15 mouse cellular contexts compared by ENCODE assay signal in genomic region chr1:91032393-91032971, GRCm38 (mm10). TPM values are rescaled to one million over a fixed set of nuclear protein-coding genes. Genes with fewer than 3 reads are reported as not detected.
DNase-seq lines count a peak whose midpoint lies in the region; ATAC-seq and TF ChIP-seq lines count a peak whose summit lies in the region.
"Had no signal": no experiment of that assay in that cellular context is flagged by ENCODE, and none has a peak within 500 bp of the region (broad histone marks: within the 10 kb centered on the region; RNA-seq: fewer than 3 reads in every experiment).

No protein-coding gene starts in this region.

- peak; percentile 56 for DNase-seq in embryonic facial prominence, embryonic 14.5 days (ENCODE audit: low spot score)
- DNase-seq in embryonic facial prominence, embryonic 10.5 days (ENCODE audit: low spot score): no peak
- peak; percentile 35 for DNase-seq in kidney, adult 11 months
- DNase-seq in kidney, adult 18-20 months: no peak
- DNase-seq in kidney, postnatal 14 days: peak; percentile 48
- no peak for DNase-seq in liver, postnatal 0 days
- no peak for DNase-seq in urinary bladder, postnatal 36 days (ENCODE audit: low spot score in 2 of 2)
- DNase-seq: adrenal gland, postnatal 14 days; cerebellum, adult 11-12 months; gastrocnemius, postnatal 10 days had no signal

- H3K9ac ChIP-seq in embryonic facial prominence, embryonic 14.5 days (ENCODE audit: low read depth, low read length): no peak overlapping the region
- no peak overlapping the region for H3K9ac ChIP-seq in liver, postnatal 0 days (replicated peaks)
- H3K9ac ChIP-seq: hindbrain, embryonic 15.5 days; lung, embryonic 15.5 days had no signal

- 47% methylated on average over 11 of the region's 11 CpGs for WGBS in embryonic facial prominence, embryonic 14.5 days
- 76% methylated on average over 11 of the region's 11 CpGs for WGBS in embryonic facial prominence, embryonic 10.5 days
- WGBS in liver, postnatal 0 days (ENCODE audit: insufficient replicate concordance): 46% methylated on average over 11 of the region's 11 CpGs

- H3K36me3 ChIP-seq in embryonic facial prominence, embryonic 14.5 days (ENCODE audit: control insufficient read depth, insufficient read depth, low read length): no peaks in the 10 kb centered on the region
- no peaks in the 10 kb centered on the region for H3K36me3 ChIP-seq in embryonic facial prominence, embryonic 10.5 days (replicated peaks)
- H3K36me3 ChIP-seq in liver, postnatal 0 days (replicated peaks; ENCODE audit: insufficient read depth, low read length): no peaks in the 10 kb centered on the region
- H3K36me3 ChIP-seq: hindbrain, embryonic 15.5 days; lung, embryonic 15.5 days; midbrain, embryonic 10.5 days had no signal

- no peak for ATAC-seq in embryonic facial prominence, embryonic 14.5 days (ENCODE audit: low read depth)
- peak; percentile 88 for ATAC-seq in liver, postnatal 0 days
- ATAC-seq in activated CD4-positive, CD25-positive, alpha-beta regulatory T cell, adult 4 months: no peak
- ATAC-seq: forebrain, embryonic 14.5 days had no signal

- H3K4me2 ChIP-seq in embryonic facial prominence, embryonic 14.5 days (ENCODE audit: low read depth, low read length): no peak overlapping the region
- no peak overlapping the region for H3K4me2 ChIP-seq in liver, postnatal 0 days (ENCODE audit: low read depth, low read length)
- H3K4me2 ChIP-seq: hindbrain, embryonic 15.5 days; lung, embryonic 15.5 days had no signal

- no peaks in the 10 kb centered on the region for H3K9me3 ChIP-seq in embryonic facial prominence, embryonic 14.5 days (ENCODE audit: control insufficient read depth, low read length)
- no peaks in the 10 kb centered on the region for H3K9me3 ChIP-seq in embryonic facial prominence, embryonic 10.5 days
- no peaks in the 10 kb centered on the region for H3K9me3 ChIP-seq in liver, postnatal 0 days (ENCODE audit: low read length)
- H3K9me3 ChIP-seq: hindbrain, embryonic 15.5 days; lung, embryonic 15.5 days; midbrain, embryonic 10.5 days had no signal

- H3K27ac ChIP-seq in embryonic facial prominence, embryonic 14.5 days (replicated peaks; ENCODE audit: low read depth, low read length): no peak overlapping the region
- H3K27ac ChIP-seq in embryonic facial prominence, embryonic 10.5 days (replicated peaks): no peak overlapping the region
- H3K27ac ChIP-seq in liver, postnatal 0 days (ENCODE audit: low read depth): no peak overlapping the region
- H3K27ac ChIP-seq: hindbrain, embryonic 15.5 days; lung, embryonic 15.5 days; midbrain, embryonic 10.5 days had no signal

- H3K4me3 ChIP-seq in embryonic facial prominence, embryonic 14.5 days (ENCODE audit: low read depth, low read length): no peak overlapping the region
- no peak overlapping the region for H3K4me3 ChIP-seq in embryonic facial prominence, embryonic 10.5 days
- no peak overlapping the region for H3K4me3 ChIP-seq in liver, postnatal 0 days (ENCODE audit: low read depth, low read length)
- H3K4me3 ChIP-seq: hindbrain, embryonic 15.5 days; lung, embryonic 15.5 days; midbrain, embryonic 10.5 days had no signal

- no peaks in the 10 kb centered on the region for H3K4me1 ChIP-seq in embryonic facial prominence, embryonic 14.5 days (ENCODE audit: control insufficient read depth, insufficient read depth, low read length)
- peaks cover 15% of the 10 kb centered on the region for H3K4me1 ChIP-seq in embryonic facial prominence, embryonic 10.5 days
- H3K4me1 ChIP-seq in liver, postnatal 0 days (ENCODE audit: insufficient read depth): peaks cover 11% of the 10 kb centered on the region; the same call in 1 of the 2 replicates
- H3K4me1 ChIP-seq: hindbrain, embryonic 15.5 days; midbrain, embryonic 10.5 days had no signal

- no peak for TF ChIP-seq CTCF in liver, postnatal 0 days (IDR thresholded peaks at IDR 0.05; ENCODE audit: low read depth)

- TF ChIP-seq EP300 in liver, postnatal 0 days (IDR thresholded peaks at IDR 0.05; ENCODE audit: low read depth): no peak

- no peaks in the 10 kb centered on the region for H3K27me3 ChIP-seq in embryonic facial prominence, embryonic 14.5 days (replicated peaks; ENCODE audit: control insufficient read depth, insufficient read depth, low read length)
- no peaks in the 10 kb centered on the region for H3K27me3 ChIP-seq in embryonic facial prominence, embryonic 10.5 days (replicated peaks; ENCODE audit: low read depth, poor library complexity, severe bottlenecking)
- no peaks in the 10 kb centered on the region for H3K27me3 ChIP-seq in liver, postnatal 0 days (ENCODE audit: insufficient read depth, low read length)
- H3K27me3 ChIP-seq: hindbrain, embryonic 15.5 days; lung, embryonic 15.5 days had no signal

RNA-seq across cellular contexts. Expression of gene Lrrfip1, which starts 33.9 kb away (rescaled TPM):
- polyA plus RNA-seq in embryonic facial prominence, embryonic 14.5 days (2014; fragmentation: Nextera tagmentation; extraction: Ambion mirVana): 51.6 and 58.6 TPM in 2 replicates
- polyA plus RNA-seq in embryonic facial prominence, embryonic 10.5 days (2016; fragmentation: Nextera tagmentation; extraction: Ambion mirVana): 22.5 and 25.7 TPM in 2 replicates
- 21.9 and 22.7 TPM in 2 replicates for polyA plus RNA-seq in liver, postnatal 0 days (2015; fragmentation: Nextera tagmentation; extraction: Ambion mirVana)
- polyA plus RNA-seq in activated CD4-positive, CD25-positive, alpha-beta regulatory T cell, adult 4 months (2017; shearing (Covaris generic)): 100 to 1,000 TPM; 176 to 194 TPM

Comparison
In these comparisons a context has a peak if more than half of its experiments do, and no peak if none do; other contexts are left out.
1. DNase-seq: peak in embryonic facial prominence, embryonic 14.5 days (single experiment), kidney, adult 11 months (single experiment) and kidney, postnatal 14 days (single experiment); none in embryonic facial prominence, embryonic 10.5 days (single experiment), kidney, adult 18-20 months (single experiment), liver, postnatal 0 days (single experiment) and urinary bladder, postnatal 36 days (0 of 2).